Mouse (Mus musculus) liver, embryonic 14.5 days (tissue): ENCODE data around the gene Tm9sf4.

ENCODE experiments used
- CTCF ChIP-seq: IDR thresholded peaks from 2 replicates; pipeline ENCODE4 v1.5.1; 2016; ENCODE audit warnings: antibody characterized with exemption, low read depth, control low read depth
- EP300 ChIP-seq: IDR thresholded peaks from 2 replicates; pipeline ENCODE4 v1.6.1; 2016; ENCODE audit warnings: antibody characterized with exemption, low read depth

GRCm38 (mm10) chr2:153194255-153194654, 33.2 kb downstream of the Tm9sf4 start:
- TF ChIP-seq CTCF (no peak), EP300 (no peak)
